Mouse (Mus musculus) embryo, embryonic 10 days (tissue): Measurements from ENCODE around the gene Ccr8.
A peak's percentile ranks its signal among the peaks of the same experiment; 100 is the strongest.
"Not testable (repeated sequence)": the region's sequence is repeated elsewhere in the genome, so short reads cannot be mapped to it uniquely, and the experiment has no call there.

ENCODE experiments used
- DNase-seq: peaks from one replicate; pipeline ENCODE4 v3.0.0-alpha.2; 2015; ENCODE audit warnings: low spot score

Ccr8 gene

GRCm38 (mm10) chr9:120091086-120091485 is 828 bp upstream of the Ccr8 start:
- DNase-seq, result no peak

- no peak for DNase-seq
Observed at GRCm38 (mm10) chr9:120093701-120094100, 1.8 kb downstream of the Ccr8 start.

DNA sequence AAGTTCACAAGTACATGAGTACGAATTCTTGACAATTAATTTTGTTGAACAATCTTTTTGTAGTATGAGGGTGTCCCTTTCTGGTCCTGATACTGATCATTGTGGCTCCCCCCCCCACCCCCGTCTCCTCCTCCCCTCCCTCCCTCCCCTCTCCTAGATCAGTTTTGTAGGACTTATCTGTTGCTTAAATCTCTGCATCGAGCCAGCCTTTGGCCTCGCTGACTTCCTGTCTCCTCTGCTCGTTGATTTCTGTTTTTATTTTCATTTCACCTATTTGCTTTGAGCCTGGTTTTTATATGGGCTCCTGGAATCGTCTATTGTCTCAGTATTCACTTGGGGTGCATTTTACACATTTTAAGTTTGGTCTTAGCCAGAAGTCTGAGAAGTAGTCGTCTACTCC is 4.0 kb downstream of the Ccr8 start:
- no peak for DNase-seq

DNA sequence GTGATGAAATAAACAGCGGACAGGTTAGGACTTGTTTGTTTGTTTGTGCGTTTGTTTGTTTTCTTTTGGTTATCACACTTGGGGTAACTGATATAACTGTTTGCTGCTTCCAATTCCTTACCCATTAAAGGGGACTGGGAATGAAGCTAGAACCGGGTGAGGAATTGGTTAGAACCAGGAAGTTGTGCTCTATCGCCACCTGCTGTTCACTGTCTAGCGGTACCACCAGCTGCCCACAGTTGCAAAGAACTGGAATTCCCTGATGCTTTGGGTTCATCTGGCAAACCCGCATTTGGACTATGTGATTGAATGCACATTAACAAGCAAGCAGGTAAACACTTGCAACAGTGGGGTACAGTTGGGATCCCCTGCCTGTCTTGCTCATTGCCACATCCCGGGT is 6.8 kb downstream of the Ccr8 start:
- peak; percentile 88 for DNase-seq

DNA sequence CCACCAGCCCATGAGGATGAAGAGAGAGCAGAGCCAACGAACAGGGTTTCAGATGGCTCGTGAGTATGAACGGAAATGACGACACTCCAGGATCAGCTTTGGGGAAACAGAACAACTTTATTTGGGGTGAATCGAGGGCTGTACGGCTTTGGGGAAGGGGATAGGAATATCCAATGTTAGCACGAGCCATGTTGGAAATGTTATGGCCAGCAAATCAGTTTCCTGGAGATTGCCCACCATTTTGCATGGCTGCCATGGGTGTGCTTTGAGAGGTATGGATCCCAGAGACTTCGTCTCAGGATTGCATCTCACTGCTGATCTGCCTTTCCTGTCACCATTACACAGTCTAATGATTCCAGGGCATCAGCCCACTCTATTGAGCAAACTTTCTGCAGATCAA is 7.4 kb downstream of the Ccr8 start:
- no peak for DNase-seq

DNA sequence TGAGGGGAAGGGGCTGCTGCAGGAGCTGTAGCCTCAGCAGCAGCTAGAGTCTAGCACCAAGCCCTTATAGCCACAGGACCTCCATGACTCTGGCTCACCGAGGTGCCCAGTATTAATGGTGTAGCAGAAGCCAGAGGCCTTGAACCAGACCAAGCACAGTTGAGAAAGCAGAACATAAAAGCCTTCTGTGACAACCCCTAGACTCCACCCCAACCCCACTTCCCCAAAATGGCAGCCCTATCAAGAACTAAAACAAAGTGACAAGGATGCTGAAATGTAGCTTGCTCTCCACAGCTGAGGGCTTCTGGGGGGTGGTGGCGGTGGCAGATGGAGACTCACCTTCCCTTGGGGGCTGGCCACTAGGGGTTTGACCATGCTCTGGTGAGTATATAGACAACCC is 9.3 kb downstream of the Ccr8 start:
- DNase-seq, result no peak

DNA sequence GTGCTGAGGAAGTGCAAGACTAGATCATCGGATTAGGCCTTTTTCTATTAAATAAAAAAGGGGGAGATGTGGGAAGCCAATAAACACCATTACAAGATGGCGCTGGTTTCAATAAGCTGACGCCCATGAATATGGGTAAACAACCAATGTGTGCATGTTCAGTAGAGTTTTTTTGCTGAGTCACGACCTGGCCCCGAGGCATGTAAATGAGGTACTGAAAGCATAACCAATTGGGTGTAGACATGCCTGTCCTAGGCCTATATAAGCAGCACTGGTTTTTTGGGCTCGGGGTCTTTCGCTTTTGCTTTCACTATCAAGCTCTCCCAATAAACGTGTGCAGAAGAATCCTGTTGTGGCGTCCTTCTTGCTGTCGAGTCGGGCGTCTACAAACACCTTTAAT is 17.0 kb downstream of the Ccr8 start:
- not testable (repeated sequence) for DNase-seq

GRCm38 (mm10) chr9:120110211-120111018 is 18.5 kb downstream of the Ccr8 start, which contains the start of gene Slc25a38:
Gene Slc25a38, plus strand, starts transcription at chr9:120110374.
- peak; percentile 96 for DNase-seq

DNA sequence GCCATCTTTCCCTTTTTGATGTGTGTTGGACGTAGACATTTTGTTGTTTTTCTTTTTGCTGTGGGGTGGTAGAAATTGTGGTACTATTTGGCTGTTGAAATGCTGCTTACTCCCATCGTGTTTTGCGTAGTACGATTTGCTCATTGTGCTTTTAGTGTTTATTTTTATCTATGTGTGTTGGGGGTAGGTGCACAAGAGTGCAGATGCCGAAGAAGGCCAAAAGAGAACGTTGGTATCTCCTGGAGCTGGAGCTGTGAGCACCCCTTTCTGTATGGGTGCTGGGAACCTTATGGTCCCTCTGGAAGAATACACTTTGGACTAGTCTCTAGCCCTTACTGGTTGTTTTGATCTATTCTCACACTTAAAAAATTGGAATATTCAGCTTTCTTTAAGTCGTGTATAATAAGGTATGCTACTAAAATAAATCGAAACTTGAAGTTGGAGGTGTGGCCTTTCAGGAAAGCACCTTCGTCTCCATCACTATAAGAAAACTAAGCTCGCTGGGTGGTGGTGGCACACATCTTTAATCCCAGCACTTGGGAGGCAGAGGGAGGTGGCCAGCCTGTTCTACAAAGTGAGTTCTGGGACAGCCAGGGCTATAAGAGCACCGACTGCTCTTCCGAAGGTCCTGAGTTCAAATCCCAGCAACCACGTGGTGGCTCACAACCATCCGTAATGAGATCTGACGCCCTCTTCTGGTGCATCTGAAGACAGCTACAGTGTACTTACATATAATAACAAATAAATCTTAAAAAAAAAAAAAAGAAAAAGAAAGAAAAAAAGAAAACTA is 19.4 kb downstream of the Ccr8 start:
- no peak for DNase-seq

- no peak for DNase-seq
Observed at GRCm38 (mm10) chr9:120112472-120112871, 20.6 kb downstream of the Ccr8 start.

- DNase-seq, result no peak
Observed at GRCm38 (mm10) chr9:120113456-120113855, 21.5 kb downstream of the Ccr8 start.

DNA sequence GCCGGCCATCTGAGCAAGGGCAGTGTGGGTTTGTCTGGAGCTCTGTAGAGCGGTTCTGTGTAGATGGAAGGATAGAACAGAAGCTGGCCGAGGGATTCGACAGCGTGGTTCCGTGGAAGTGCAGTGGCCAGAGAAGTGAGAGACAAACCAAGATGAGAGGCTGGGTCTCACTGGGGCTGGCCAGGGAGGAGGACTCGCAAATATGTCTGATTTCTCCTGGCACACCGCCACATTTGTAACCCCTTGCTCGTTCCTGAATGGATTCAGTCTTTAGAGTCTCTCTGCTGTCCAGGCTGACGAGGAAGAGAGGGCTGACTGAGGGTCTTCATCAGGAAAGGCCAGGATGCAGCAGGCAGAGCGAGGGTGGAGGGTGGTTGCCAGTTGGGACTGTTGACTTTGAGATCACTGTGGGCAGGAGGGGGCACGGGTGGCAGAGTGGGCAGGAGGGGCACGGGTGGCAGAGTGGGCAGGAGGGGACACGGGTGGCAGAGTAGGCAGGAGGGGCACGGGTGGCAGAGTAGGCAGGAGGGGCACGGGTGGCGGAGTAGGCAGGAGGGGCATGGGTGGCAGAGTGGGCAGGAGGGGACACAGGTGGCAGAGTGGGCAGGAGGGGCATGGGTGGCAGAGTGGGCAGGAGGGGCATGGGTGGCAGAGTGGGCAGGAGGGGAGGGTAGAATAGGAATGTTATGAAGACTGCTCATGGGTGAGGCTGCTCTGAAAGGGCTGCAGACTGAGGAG is 22.3 kb downstream of the Ccr8 start:
- no peak for DNase-seq

DNA sequence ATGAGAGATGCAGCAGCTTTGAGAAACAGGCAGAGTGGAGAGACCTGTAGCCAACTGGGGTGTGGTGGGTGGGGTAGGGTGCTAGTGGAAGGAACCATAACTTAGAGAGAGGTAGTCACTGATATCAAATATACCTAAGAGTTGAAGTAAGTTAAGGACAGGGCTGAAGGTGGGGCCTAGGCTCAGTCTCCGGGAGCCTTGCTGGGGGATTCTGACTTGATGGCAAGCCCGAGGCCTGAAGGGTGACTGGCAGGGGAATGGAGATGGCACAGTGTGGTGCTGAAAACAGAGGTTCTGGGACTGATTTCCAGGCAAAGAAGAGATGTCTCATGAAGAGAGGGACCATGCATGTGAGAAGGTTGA is 22.9 kb downstream of the Ccr8 start:
- no peak for DNase-seq

- no peak for DNase-seq
Observed at GRCm38 (mm10) chr9:120115580-120115979, 23.7 kb downstream of the Ccr8 start.

GRCm38 (mm10) chr9:120116184-120116624 is 24.3 kb downstream of the Ccr8 start:
- DNase-seq, result no peak

- DNase-seq, result no peak
Observed at GRCm38 (mm10) chr9:120118212-120118611, 26.3 kb downstream of the Ccr8 start.

DNA sequence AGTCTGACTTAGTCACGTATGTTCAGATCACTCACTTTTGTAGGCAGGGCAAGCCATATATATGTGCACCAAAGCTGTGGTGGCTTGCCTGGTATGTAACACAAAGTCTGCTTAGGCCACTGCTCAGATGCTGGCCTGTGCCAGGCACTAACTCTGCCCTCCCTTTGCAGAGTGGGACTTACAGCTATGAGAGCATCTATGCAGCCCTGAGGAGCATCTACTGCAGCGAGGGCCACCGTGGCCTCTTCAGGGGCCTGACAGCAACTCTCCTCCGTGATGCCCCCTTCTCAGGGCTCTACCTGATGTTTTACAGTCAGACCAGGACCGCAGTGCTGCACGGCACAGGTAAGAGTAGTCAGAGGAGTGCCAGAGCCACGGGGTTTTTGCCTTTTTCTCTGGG is 28.6 kb downstream of the Ccr8 start:
- no peak for DNase-seq

GRCm38 (mm10) chr9:120126868-120127267 is 35.0 kb downstream of the Ccr8 start:
- DNase-seq, result no peak

DNA sequence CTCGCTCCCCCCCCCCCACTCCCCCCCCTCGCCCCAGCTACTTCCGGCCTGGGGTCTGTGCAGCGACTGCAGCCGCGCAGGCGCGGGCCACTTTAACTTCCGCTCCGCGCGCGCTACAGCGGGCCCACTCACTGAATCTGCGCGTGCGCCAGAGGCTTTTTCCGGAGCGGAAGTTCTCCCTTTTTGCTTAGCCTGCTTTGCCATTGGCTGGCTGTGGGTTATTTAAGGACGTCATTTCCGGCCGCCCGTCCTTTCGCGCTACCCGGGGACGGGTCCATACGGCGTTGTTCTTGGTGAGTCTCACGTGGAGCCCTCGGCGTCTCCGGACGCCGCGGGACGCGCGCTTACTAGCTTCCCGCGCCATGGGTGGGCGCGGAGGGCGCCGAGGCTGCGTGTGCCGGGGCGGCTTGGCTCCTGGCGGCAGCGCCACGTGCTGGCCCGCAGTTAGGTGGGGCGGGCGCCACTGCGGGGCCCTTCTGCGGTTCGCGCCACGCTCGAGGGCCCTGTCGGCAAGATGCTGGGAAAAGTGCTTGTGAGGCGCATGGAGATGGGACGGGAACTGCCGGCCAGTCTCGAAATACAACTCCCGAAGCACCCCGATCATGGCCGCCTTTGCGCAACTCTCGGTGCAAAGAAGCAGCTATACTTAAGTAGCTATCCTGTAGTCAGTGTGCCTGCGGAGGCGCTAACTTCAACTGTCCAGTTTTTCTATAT is 35.8 kb downstream of the Ccr8 start, which contains the start of gene Rpsa:
Rpsa (plus strand) TSS at position 152 of the 714 bp plus-strand sequence.
- DNase-seq, result peak; percentile 98

GRCm38 (mm10) chr9:120129276-120129675 is 37.4 kb downstream of the Ccr8 start:
- DNase-seq, result no peak

DNA sequence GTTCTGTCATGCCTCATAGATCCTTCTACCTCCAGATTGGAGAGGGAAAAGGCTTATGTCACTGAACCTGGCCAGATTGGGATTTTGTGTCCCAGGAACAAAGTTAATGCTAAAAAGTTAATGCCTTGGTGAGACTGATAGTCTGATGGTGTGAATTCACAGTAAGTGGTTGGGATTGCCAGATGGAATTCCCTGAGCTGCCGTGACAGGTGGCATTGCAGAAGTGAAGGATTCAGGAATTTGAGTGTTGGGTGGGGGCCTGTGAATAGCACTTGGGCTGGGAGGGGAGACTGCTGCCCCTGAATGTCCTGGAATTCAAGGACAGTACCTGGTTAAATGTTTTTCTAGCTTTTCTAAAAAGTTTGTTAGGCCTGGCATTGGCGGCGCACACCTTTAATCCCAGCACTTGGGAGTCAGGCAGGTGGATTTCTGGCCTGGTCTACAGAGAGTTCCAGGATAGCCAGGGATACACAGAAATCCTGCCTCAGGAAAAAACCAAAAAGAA is 39.9 kb downstream of the Ccr8 start:
- no peak for DNase-seq
